Mouse (Mus musculus): ENCODE results near the gene Pigw.
"Not testable (repeated sequence)": the region's sequence is repeated elsewhere in the genome, so short reads cannot be mapped to it uniquely, and the experiment has no call there.

Pigw gene

GRCm38 (mm10) chr11:84879007-84879771, 896 bp downstream of the Pigw start:
- peak; percentile 39 for DNase-seq (ENCODE audit: low read depth, low spot score)

GRCm38 (mm10) chr11:84876020-84876419, 4.1 kb downstream of the Pigw start:
- DNase-seq (ENCODE audit: low read depth, low spot score) = not testable (repeated sequence)

DNA sequence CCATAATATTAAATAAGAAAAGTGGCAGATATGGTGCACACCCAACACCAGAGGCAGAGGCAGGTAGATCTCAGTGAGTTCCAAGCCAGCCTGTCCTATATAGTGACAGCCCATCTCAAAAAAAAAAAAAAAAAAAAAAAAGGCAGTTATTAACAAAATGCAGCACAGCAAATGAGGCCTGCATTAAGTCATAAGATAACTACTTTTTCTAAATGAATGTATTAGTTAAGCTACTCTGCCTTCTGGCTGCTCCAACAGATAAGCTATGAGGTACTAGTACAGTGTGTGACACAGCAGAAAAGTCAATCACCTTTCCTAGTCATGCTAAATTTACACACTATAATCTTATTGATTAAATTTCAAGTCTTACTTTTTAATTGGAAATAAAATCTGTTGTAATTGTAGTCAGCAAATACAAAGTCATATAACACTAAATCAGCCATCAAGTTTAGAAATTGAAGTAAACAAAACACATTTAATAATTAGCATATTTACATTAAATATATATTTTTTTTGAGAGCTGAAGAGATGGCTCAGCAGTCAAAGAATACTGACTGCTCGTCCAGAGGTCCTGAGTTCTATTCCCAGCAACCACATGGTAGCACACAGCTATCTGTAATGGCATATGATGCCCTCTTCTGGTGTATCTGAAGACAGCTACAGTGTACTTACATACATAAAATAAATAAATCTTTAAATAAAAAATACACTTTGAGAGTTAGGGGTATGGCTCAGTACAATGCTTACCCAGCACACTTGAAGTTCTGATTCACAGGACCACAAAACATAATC, 6.8 kb downstream of the Pigw start:
- DNase-seq (ENCODE audit: low read depth, low spot score) = peak; percentile 43

GRCm38 (mm10) chr11:84871548-84872069, 8.5 kb downstream of the Pigw start:
- DNase-seq (ENCODE audit: low read depth, low spot score) = no peak

- DNase-seq (ENCODE audit: low read depth, low spot score) = no peak
Observed at GRCm38 (mm10) chr11:84871046-84871445, 9.0 kb downstream of the Pigw start.

DNA sequence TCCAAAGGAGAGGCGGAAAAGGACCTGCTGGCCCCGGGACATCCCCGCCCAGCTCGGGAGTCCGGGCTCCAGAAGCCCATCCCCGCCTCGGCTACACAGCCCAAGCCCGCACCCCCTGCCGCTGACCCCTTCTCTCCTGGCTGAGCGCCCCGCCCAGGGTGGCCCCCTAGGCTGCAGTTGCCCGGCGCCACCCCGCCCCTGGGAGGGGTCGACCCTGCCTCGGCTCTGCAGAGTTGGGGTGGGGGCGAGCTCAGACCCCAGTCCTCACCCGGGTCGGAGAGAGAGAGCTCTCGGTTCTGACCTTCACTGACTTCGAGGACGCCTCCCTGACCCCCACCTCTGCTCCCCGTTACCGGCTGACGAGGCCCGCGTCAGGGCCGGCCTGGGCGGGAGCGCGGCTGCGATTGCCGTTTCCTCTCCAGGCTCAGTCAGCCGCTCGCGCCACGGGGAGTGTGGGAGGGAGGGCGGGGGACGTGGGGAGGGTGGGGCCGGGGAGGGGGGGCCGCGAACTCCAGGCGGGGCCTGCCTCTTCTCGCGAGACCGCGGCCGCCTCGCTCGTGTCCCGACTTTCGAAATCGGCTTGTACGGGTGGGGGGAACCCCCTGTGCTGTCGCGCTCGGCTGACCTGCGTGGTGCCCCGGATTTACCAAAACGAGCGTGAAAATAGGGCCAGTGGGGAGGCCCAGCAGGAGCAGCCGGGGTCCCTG, 9.6 kb downstream of the Pigw start, which contains the start of gene Ggnbp2:
Ggnbp2 (minus strand) TSS at position 481 of the 707 bp plus-strand sequence.
- DNase-seq (ENCODE audit: low read depth, low spot score) = peak; percentile 94

GRCm38 (mm10) chr11:84869537-84870232, 10.4 kb downstream of the Pigw start:
- peak; percentile 95 for DNase-seq (ENCODE audit: low read depth, low spot score)

DNA sequence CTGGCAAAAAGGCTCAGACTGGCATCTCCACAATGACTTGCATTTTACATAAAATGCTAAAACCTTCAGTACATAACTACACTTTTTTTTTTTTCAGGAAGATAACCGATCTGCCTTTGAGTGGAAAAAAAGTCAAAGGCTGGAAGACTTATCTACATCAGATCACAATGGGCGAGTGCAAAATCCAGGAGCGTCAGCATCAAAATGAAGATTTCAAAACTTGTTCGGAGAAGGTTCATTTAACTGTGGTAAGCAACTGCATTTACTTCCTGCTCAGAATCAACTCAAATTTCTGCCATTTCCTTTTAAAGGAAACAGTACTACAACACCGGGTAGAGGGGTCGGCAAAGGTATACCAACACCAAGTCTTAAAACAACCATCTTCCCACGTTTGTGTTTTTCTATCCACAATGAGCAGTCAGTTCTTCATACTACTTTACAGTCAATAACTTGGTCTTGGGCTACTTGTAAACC, 11.3 kb downstream of the Pigw start:
- DNase-seq (ENCODE audit: low read depth, low spot score) = peak; percentile 65

GRCm38 (mm10) chr11:84867586-84867985, 12.5 kb downstream of the Pigw start:
- DNase-seq (ENCODE audit: low read depth, low spot score) = peak; percentile 18

DNA sequence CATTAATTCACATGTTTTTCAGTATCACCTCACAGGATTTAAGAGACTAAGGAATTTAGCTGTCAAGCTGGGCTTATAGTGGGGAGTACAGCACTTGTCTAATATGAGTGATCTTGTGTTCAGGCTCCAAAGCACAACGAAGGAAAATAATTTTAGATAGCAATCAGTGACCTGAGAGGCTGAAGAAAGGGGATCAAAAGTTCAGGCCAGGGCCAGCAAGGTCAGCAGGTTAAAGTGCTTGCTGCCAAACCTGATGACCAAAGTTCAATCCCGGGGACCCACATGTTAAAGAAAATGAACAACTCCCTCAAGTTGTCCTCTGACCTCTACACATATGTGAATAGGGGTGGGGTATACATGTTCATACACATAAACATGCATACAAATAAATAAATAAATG, 14.8 kb downstream of the Pigw start:
- no peak for DNase-seq (ENCODE audit: low read depth, low spot score)

GRCm38 (mm10) chr11:84855285-84855684, 24.8 kb downstream of the Pigw start:
- no peak for DNase-seq (ENCODE audit: low read depth, low spot score)

- DNase-seq (ENCODE audit: low read depth, low spot score) = no peak
Observed at GRCm38 (mm10) chr11:84847475-84848090, 32.5 kb downstream of the Pigw start.

GRCm38 (mm10) chr11:84846741-84847474, 33.2 kb downstream of the Pigw start:
- DNase-seq (ENCODE audit: low read depth, low spot score) = no peak

GRCm38 (mm10) chr11:84839330-84839729, 40.8 kb downstream of the Pigw start:
- no peak for DNase-seq (ENCODE audit: low read depth, low spot score)

DNA sequence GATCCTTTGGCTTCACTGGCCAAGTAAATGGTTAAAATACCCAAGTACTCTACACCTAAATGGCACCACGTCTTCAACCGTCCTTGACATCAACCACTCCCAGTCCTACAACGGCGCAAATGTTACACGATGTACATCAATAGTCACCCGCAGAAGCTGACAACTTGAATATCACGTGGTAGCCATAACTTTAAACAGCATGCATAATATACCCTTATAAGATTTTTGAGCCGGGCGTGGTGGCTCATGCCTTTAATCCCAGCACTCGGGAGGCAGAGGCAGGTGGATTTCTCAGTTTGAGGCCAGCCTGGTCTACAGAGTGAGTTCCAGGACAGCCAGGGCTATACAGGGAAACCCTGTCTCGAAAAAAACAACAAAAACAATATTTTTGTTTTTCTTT, 50.6 kb downstream of the Pigw start:
- DNase-seq (ENCODE audit: low read depth, low spot score) = not testable (repeated sequence)

GRCm38 (mm10) chr11:84828516-84829399, 51.3 kb downstream of the Pigw start, which contains the start of gene Dhrs11:
Dhrs11 (minus strand) TSS chr11:84828994.
- DNase-seq (ENCODE audit: low read depth, low spot score) = peak; percentile 93

DNA sequence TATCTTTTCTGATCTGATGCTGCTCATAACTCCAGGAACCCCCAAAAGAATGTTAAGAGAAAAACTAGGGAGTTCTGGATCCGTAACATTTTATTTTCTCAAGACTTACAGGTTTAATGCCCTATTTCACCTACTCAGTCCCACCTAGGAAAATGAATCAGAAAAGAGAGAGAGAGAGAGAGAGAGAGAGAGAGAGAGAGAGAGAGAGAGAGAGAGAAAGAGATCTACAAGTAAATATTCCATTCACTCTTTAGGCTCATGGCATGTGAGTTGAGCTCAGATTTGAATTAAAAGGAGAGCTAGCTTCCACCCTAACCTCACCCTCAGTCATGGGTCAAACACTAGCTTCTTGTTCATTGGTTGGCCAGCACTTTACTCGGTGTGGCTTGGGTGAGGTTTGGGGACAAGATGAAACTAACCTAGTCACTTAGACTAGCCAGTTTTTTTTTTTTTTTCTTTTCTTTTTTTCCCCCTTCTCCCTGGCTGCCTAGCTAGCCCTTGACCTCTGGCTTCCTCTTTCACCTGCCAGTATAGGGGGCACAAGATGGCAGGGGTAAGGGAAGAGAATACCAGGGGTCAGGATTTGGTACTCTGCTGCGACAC, 52.1 kb downstream of the Pigw start:
- peak; percentile 53 for DNase-seq (ENCODE audit: low read depth, low spot score)

- DNase-seq (ENCODE audit: low read depth, low spot score) = no peak
Observed at GRCm38 (mm10) chr11:84827492-84827891, 52.6 kb downstream of the Pigw start.

All from A20 (cell line).